Mouse (Mus musculus) c-Kit-positive CD71-positive TER-119-positive erythroid progenitor cells, embryonic 14.5 days (primary cell): ENCODE results near the gene Ccdc62.

ENCODE experiments used
- DNase-seq: peaks from one replicate; pipeline ENCODE4 v3.0.0-alpha.2; 2013; ENCODE audit warnings: low spot score

Gene Ccdc62

DNA sequence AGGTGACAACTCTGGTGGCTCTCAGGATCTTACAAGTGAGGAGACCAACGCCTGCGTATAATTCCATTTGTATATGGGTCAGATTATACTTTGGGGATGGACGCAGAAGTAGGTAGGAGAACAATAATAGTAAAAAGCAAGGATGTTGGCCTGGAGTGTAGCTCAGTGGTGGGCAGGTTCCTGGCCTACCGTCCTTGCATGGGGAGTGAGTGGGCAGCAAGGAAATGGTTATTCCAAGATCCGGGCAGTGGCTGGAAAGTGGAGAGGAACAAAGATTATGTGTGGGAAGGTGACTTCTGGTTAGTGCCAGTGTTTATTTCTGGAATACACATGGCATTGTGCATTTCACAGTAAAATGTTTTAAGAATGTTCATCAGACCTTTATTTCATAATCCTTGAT is 5.5 kb downstream of the Ccdc62 start:
- DNase-seq = no peak

DNA sequence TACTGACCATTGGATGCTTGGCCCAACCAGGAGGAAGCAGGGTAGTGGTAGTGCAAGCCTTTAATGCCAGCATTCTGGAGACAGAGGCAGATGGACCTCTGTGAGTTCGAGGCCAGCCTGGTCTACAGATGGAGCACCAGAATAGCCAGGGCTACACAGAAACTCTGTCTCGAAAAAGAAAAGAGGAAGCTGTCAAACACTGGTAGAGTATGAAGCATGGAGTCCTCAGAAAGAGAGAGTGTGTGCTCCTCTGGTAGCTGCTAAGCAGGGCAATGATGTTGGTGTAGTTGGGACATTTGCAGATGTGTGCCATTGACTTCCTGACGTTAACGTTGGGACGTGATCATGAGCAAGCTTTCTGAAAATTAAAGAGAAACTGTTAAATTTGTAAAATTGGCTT is 8.0 kb downstream of the Ccdc62 start:
- DNase-seq = no peak

DNA sequence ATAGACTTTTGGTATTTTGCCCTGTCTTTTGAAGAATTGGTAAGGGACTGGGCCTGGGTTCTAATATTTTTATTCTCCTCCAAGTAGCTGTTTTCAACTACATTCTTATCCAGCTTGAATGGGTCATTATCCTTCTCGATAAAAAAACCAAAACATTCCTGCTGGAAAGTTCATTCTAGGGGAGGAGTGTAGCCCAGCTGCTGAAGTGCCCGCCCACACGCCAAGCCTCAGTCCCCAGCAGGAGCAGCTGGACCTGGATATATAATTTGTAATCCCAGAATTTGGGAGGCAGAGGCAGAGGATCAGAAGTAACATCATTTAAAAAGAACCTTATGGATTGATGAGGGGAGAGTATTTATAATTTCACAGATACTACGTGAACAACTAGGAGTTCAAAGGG is 16.1 kb downstream of the Ccdc62 start:
- DNase-seq = no peak

DNA sequence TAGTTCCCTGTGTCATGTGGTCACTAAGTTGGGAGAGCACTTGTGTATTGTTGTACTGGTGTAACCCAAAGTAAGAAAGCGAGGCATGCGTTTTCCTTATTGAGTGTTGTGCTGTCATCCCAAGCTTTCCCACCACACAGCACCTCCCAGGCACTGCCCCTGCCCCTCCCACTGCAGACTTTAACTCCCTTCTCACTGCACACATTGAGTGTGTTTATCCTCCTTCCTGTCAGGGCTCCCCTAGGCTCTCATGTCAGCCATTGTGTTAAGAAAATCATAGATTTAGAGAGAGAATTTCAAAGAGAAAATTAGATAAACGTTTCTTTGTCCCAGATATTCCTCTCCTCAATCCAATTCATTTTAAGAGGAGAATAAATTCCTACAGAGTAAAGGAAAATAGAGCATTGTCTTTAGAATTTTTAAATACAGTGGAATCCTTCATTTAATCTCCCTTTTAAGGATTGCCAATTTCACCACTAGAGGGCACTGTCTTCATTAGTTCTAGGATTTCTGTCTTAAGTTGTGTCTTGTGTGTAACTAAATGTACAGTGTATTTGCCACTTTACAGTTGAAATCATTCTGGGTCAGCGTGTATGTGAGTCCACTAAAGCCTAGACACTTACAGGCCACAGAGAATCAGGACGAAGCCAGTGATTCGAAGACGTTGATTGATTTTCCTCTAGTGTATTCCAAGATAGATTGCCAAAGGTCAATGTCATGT is 16.7 kb downstream of the Ccdc62 start:
- DNase-seq = peak; percentile 66

DNA sequence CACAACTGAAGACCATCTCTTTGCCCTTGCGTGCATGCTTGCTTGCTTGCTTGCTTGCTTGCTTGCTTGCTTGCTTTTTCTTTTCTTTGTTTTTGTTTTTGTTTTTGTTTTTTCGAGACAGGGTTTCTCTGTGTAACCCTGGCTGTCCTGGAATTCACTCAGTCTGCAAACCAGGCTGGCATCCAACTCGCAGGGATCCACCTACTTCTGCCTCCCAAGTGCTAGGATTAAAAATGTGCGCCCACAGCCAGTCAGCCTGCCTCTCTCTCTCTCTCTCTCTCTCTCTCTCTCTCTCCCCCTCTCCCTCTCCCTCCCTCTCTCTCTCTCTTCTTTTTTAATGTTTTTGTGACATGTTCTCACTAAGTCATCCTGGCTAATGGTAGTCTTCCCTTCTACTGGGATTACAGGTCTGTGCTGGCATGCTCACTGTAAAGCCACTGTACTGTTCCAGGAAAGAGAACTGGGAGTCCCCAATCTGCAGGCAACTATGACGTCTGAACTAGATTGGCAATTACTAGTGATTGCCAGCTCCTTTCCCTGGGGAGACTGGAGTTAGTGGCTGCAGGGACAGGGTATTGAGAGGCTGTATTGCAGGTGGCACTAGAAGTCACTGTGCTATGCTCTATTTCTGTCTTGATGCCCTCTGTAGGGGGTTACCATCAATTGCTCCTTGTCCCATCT is 22.0 kb downstream of the Ccdc62 start:
- DNase-seq = no peak

DNA sequence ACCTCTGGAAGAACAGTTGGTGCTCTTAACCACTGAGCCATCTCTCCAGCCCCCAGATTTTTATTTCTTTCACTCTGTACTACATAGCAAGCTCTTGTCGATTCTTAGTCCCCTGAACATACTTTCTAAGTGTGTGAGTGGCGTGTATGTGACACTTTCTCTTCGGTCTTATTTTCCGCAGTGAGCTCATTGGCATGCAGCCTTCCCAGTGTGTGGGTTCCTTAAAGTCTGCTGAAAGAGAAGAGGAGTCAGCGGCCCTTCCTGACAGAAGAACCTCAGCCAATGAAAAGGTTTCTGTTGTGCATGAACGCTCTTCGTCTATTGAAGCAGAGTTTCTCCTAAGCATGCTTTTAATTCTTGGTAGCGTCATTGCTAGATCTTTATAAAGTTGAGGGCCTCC is 26.7 kb downstream of the Ccdc62 start:
- DNase-seq = no peak

DNA sequence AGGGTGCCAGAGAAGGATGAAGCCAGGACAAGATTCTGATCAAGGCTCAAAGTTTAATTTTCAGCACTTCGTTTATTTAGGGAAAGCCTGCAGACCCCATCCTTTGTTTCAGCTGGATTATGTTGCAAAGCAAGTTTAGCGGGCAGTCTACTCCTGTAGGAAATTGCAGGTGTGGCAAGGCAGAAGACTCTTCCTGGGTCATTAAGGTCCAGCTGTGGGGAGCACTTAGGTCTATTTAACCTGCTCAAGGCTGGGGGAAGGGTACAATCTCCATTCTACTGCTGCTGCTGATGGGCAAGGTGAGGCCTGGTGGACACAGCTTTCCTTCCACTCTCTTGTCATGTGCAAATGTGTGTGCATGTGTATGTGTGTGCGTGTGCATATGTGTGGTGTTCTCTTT is 28.5 kb downstream of the Ccdc62 start:
- DNase-seq = no peak

DNA sequence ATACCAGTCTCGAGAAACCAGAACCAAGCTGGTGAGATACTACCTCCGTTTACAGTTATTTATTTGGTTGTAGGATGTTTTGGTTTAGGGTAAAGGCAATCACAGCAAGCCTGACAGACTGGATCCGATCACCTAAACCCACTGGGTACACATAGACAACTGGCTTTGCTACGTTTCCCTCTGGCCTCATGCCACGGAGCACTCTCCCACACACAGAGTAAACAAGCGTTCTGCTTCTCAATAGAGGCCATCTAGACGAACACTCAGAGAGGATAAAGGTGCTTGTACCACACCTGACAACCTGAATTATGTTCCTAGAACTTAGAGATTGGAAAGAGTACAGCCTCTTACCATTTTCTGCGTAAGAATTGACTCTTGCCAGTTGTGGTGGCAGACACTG is 29.6 kb downstream of the Ccdc62 start:
- no peak for DNase-seq

DNA sequence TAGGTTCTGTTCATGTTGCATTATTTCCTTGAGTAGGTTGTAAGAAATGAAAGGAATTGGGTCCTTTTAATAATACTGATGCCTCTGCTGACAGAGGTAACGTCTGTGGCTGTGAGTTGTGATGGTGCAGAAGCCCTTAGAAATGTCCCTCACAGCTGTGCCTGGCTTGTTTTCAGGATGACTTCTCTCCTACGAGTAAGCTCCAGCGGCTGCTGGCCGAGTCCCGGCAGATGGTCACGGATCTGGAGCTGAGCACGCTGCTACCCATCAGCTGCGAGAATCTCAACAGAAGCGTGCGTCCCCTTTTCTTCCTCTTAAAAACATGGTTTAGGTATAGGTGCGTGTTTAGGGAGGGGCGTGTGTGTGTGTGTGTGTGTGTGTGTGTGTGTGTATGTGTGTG is 30.6 kb downstream of the Ccdc62 start:
- DNase-seq = no peak

DNA sequence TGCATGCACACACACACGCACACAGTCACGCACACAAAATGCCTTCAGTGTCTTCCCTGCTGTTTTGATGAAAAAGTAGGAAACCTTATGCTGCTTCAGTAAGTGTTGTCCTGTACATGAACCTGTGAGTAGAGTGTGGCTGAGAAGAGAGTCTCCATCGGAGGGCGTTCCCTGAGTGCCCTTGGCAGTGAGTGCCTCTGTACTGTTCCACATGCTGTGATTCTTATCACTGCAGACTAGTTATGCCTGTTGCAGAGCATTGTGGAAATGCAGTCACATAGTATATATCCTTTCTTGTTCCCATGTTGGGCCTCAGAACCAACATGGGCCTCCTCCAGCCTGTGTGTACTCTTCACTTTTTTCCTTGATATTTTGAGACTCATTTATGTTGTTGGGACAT is 33.7 kb downstream of the Ccdc62 start:
- no peak for DNase-seq

DNA sequence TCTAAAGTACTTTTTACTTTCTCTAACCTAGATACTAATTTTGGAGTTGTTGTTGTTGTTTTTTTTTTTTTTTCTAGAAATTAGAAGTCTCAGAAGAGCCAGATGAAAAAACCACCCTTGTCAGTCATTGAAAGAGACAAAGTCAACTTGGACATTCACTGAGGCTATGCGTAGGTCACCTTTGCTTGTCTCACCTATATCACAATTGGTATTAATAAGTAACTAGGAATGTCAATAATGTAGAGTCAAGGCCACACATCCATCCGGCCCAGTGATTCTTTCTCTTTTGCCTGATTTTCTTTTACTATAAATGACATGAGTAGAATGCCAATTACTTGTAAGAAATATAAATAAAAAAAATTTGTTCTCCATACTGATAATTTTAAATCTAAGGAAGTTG is 36.3 kb downstream of the Ccdc62 start:
- DNase-seq = no peak

DNA sequence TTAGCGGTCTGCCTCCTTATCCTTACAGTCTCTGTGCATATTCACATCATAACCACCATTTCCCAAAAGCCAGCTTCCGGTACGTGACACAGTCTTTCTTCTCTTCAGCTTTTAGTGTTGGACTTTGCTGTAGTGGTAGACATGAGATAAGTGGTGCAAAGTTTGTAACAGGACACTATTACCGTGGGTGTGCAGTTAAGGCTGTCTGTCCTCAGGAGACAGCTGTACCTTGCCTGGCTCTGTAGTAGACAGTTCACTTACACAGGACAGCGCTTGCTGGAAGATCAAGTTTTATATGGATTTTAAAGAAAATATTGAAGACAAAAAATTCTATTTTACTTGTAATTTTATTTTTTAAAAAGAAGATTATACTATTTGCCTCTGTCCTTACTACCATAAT is 38.0 kb downstream of the Ccdc62 start:
- DNase-seq = no peak

DNA sequence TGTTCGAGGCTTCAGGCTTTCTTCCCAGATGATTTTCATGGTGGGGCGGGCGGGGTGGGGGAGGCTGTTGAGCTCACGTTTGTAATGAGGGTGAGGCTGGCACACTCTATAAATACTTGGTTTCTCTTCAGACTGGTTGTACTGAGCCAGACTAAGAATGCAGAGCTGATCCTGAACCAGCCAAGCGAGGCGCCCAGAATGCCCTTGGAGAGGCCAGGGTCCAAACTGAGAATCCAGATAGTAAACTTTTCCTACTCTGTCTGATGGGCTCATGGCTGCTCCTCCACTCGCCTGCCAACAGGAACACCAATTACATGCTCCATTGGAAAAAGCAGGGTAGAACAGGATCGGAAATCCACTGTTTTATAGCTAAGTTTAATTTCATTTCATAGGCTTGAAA is 38.7 kb downstream of the Ccdc62 start:
- no peak for DNase-seq

DNA sequence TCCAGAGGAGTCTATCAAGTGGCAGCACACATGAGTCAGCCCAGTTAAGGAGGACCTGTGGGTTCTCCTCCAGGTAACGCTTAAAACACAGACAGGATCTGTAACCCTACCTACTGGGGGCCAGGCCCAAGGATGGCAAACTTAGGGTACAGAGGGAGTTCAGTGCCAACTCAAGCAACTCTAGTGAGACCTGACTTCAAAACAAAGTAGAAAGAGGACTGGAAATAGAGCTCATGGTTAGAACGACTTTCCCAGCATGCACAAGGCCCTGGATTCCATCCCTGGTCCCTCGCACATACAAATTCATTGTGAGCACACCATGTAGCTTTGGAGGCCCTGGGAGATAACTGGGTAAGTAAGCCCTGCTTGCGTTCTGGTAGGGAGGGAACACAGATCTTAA is 40.1 kb downstream of the Ccdc62 start:
- no peak for DNase-seq

DNA sequence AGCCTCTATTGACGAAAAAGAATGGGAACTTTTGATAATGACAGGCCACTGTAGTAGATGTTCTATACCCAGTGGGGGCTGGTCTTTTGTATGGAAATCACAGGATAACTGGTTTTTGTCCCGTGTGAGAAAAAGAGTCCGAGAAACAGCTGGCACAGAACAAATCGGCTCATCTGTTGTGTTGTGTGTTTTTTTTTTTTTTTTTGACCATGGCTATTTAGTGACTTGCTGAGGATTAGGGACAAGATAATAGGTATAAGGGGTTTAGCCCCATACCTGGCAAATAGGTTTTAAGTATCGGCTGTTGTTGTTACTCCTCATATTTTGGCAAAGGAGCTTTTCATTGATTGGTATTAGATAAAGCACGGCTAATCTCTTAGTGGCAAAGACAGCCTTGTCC is 42.0 kb downstream of the Ccdc62 start:
- no peak for DNase-seq

DNA sequence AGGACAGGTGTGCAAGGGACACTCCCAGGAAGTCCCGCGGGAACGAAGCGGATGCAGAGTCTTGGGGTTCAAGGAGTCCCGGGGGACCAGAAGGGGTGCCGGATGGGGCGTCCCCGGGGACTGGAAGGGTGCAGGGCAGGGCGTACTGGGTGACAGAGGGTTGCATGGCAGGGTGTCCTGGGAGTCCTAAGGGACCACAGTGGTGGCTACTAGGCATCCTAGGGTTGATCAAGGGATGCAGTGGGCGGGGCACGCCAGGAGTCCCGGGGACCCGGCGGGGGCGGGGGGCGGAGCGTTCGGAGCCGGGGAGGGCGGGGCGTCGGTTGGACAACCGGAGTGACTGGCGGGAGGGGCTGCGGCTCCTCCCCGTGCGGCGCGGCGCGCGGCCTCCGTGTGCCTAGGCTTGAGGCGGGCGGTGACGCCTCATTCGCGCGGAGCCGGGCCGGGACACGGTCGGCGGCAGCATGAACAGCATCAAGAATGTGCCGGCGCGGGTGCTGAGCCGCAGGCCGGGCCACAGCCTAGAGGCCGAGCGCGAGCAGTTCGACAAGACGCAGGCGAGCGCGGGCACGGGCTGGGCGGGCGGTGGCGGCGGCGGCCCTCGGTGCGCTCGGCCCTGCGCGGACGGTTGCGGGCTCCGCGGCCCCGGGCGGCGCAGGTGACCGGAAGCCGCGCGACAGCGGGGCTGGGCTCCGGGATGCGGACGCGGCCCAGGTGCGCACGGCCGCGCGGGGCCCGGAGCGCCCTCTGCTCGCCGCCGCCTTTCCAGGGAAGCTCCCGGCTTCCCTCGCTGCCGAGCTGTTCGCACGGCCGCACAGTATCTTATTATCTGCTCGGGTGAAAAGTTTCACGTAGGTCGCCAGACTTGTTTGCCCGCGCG is 43.1 kb downstream of the Ccdc62 start, which contains the start of gene Hip1r:
TSS of gene Hip1r (plus strand) at position 330 of the 880 bp plus-strand sequence.
- DNase-seq = peak; percentile 71

DNA sequence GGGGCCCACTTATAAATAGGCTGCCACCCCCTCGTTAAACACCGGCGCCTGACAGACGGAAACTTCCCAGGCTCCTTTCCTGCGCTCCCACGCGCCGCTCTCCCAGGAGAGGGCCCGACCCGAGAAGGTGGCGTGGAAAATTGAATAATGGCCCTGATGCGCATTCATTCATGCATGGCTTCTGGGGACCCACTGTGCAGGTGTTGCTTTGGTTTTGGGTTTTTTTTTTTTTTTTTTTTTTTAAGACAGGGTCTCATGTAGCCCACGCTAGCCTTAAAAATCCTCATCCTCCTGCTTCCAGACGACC is 43.7 kb downstream of the Ccdc62 start:
- DNase-seq = no peak

DNA sequence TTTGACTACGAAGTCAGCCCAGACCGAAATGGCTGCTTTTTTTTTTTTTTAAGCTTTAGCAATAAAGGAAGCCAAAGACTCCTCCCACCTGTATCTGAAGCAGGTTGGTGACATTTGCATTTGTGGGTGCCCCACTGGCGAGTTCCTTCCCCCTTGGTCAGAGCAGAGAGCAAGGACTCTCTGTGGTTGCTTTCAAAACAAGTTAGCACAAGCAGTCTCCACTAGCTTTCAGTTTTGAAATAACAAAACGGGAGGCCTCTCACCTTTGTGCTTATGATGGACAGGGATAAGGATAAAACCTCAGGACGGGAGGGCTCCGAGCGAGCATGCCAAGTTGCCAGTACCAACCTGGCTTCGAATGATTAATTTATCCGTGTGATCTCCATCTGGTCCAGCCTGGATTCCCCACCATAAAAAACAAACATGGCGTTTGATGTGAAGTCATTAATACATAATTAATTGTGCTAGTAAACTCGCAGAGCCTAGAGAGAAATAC is 44.2 kb downstream of the Ccdc62 start:
- DNase-seq = no peak

DNA sequence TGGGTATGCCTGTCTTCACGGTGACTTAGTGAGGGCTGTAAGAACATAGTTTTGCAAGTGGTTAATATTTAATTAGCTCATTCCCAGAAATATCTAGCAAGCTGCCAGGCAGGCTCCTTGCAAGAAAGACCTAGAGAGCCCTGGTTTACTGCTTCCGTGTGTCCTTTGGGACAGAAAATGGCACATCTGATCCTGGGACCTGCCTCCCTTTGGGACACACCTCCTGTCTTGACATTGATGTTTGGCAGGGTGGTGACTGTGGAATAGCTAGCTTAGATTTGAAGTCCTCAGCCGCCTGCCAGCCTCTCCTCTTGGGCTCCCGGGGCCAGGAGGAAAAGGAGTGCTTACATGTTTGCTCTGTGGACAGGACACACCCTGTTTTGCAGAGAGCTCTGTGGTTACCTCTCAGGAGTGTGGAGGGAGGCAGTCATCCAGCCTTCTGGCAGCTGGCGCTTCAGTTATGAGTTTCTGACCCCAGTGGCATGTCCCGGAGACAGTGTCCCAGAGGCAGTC is 45.2 kb downstream of the Ccdc62 start:
- no peak for DNase-seq

DNA sequence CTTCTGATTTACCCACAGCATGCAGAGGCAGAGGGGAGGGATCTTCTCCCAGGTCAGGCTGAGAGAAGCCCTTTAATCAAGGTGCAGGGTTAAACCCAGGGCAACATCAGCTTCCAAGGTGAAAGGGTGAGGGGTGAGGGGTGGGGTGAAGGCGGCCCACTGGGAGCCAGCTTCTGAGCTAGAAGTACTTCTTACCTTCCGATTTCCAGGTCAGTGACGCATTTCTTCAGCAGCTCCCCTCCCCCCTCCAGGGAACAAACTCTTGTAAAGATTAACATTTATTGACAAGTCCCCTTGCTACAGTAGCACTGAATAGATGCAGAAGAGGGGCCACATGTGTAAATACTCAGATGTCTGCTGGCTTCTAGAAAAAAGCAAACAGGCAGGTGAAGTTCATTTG is 46.8 kb downstream of the Ccdc62 start:
- DNase-seq = no peak

DNA sequence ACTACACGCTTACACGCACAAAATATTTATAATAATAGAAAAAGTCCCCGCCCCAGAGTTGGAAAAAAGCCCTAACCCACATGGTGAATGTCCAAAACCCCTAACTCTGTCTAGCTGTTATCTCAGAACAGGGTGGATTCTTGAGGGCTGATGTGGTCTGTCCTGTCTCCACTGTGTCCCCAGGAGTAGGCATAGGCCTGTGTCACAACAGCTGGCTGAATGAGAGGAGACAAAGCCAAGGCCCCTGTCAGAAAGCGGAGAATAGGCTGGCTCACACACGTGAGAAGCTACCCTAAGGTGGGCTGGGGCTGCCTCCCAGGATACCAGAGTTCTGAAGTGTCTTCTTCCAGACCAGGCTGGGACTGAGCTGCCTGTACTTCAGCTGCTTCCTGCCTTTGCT is 47.7 kb downstream of the Ccdc62 start:
- no peak for DNase-seq

DNA sequence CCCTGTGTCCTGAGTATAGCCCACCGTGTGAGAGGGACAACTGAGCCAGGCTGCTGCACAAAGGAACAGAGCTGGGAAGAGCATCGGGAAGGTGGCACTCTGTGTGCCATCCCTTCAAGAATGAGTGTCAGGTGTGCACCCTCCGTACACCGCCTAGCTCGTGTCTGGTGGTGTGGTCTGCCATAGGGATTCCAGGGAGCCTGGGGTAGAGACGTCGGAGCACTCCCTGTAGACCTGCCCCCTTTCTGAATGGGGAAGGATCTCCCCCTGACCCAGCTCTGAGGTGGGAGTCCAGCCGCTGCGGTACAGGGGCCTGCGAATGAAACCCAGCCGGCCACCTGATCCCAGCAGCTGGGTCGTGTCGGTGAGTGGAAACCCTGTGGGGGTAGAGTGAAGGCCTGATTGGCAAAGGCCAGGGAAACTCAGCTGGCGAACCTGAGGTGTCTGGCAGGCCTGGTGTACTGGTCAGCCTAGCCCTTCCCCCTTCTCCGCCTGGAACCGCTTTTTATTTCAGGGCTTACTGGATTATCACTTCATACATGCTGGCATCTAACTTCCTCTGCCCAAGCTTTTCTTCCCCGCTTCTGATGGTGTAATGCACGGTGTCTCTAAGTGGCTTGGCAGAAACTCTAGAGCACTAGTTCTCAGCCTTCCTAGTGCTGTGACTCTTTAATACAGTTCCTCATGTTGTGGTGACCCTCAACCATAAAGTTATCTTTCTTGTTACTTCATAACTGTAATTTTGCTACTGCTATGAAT is 48.9 kb downstream of the Ccdc62 start:
- DNase-seq = no peak
